Mouse (Mus musculus) right cerebral cortex, postnatal 10 days (tissue): Measurements from ENCODE around the gene Fut2.

Source experiments
- DNase-seq, 2 experiments: peaks; one replicate each; pipeline ENCODE4 v3.0.0; 2021; ENCODE audit warnings: low spot score in 2 of 2

Gene Fut2

DNA sequence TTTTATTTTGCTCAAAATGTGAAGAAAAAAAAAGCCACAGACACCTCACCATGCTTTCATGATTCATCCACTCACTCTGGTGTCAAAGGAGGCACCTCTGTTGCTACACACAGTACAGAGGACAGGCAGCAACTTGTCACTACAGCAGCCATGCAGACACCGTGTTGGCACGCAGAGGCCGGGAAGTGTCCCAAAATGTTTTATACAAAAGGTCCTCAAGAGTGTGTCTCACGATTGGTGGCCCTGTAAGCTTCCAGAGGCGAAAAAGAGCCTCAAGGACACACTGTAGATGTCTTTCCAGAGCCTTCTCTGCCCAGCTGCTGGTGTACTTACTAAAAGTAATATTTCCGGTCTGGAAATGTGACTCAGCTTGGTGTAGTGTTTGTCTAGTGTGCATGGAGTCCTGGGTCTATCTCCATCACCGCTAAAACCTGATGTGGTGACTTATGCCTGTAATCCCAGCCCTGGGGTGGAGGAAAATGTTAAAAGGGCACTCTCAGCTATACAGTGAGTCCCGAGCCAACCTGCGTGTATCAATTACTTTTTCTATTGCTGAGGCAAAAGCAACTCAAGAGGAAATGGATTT lies 60.4 kb downstream of the Fut2 start:
- DNase-seq: no peak

DNA sequence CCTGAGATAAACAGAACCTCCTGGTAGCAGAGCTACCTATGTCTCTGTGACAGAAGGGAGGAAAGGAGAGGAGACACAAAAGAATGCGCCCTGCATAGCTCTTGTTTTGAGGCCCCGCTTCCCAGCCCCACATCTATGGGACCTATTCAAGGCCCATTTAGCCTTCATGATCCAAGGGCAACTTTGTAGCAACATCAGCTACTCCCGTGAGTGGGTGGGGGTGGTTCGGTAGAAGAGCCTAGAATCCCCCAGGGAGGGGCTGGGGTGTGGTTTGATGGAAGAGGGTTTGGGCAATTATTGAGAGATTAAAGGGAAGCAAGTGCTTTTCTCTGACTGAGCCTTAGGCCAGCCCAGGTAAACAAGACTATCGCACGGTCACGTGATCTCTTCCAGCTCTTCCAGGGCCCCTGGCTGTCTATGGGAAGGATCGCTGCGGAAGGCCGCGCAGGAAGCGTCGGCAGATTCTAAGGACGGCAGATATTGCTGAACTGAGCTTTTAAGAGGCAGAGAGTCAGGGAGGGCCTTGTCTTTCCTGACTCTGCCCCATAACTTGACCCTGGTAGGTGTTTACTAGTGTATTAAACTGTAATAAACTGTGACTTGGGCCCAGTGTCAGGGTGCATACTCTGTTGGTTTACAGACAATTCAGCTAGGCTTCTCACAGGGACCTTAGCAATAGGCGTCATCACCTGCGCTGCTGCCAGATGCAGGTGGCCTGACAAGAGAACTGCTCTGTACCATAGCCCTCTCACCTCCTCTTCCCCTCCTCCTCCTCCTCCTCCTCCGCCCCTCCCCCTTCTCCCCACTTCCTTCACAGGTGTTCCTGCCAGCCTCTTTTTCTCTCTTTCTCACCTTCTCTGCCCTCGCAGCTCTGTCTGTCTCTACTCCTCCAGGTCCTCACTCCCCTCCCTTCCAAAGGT lies 67.0 kb downstream of the Fut2 start:
- no peak for DNase-seq
